Mouse (Mus musculus) liver, embryonic 14.5 days (tissue): ENCODE measurements at regions not wholly inside any gene's neighbourhood (a gene's known extent, or its start where the extent isn't known, plus 50 kb on each side); places are given as distances from the start of the nearest gene placed in this dataset.

Experiments used
- CTCF ChIP-seq: IDR thresholded peaks from 2 replicates; pipeline ENCODE4 v1.5.1; 2016; ENCODE audit warnings: antibody characterized with exemption, low read depth, control low read depth
- EP300 ChIP-seq: IDR thresholded peaks from 2 replicates; pipeline ENCODE4 v1.6.1; 2016; ENCODE audit warnings: antibody characterized with exemption, low read depth

GRCm38 (mm10) chr13:115266164-115266563, 164.4 kb upstream of the Itga1 start:
- no peak for TF ChIP-seq EP300
- no peak for TF ChIP-seq CTCF
